Mouse (Mus musculus): ENCODE measurements at regions not wholly inside any gene's neighbourhood (a gene's known extent, or its start where the extent isn't known, plus 50 kb on each side); places are given as distances from the start of the nearest gene placed in this dataset.

- ATAC-seq: no peak
- H3K4me2 ChIP-seq (replicated peaks): no peak overlapping the region
- WGBS: 82% methylated on average over 3 of the region's 3 CpGs
These were observed 469.4 kb upstream of the Nr3c2 start for GRCm38 (mm10) chr8:76429818-76430217.

DNA sequence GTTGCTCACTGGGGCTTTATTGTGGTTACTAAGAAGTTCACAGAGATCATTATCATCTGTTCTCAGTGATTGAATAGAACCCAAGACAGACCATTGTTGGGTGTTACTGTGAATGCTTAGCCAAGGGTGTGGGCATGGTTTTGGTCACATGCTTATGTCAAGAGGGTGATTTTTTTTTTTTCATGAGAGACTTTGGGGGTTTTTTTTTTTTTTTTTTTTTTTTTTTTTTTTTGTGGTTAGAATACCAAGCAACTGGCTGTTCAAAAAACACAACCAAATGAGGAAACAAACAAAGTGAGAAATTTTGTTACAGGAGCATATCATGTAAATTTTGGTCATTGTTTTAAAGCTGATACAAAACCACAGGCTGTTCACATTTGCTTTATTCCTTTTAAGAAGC is 466.4 kb upstream of the Nr3c2 start:
- no peaks in the 10 kb centered on the region for H3K36me3 ChIP-seq
- no peaks in the 10 kb centered on the region for H3K9me3 ChIP-seq
- no peak overlapping the region for H3K9ac ChIP-seq
- H3K4me1 ChIP-seq (replicated peaks): no peaks in the 10 kb centered on the region
- no peak for ATAC-seq
- H3K27me3 ChIP-seq (replicated peaks): no peaks in the 10 kb centered on the region
- H3K4me3 ChIP-seq (replicated peaks): no peak overlapping the region
- no peak overlapping the region for H3K27ac ChIP-seq
- no peak overlapping the region for H3K4me2 ChIP-seq (replicated peaks)

More at GRCm38 (mm10) chr8:76429818-76430217, 469.4 kb upstream of the Nr3c2 start:
- no peaks in the 10 kb centered on the region for H3K27me3 ChIP-seq (replicated peaks)
- H3K9ac ChIP-seq: no peak overlapping the region
- no peaks in the 10 kb centered on the region for H3K4me1 ChIP-seq (replicated peaks)
- no peak overlapping the region for H3K4me3 ChIP-seq (replicated peaks)
- no peak overlapping the region for H3K27ac ChIP-seq
- no peaks in the 10 kb centered on the region for H3K9me3 ChIP-seq
- H3K36me3 ChIP-seq: no peaks in the 10 kb centered on the region

DNA sequence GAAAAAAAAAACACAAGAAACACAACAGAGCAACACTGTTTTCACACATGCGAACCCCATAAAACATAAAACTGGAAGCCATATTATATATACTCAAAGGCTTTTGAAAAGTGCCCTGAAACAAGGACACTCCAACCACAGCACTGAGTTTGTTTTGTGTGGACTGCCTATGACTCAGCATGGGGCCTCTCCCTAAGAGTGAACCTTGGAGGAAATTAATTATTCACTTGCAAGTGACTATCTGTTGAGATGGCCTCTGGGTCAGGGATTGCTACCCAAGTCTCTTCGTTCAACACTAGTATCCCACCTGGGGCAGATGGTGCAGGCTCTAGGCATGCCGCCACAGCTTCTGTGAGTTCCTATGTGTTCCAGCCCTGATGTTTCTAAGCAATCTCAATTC is 461.3 kb upstream of the Nr3c2 start:
- no peaks in the 10 kb centered on the region for H3K36me3 ChIP-seq
- 82% methylated on average over 3 of the region's 3 CpGs for WGBS
- H3K4me1 ChIP-seq (replicated peaks): no peaks in the 10 kb centered on the region
- H3K27me3 ChIP-seq (replicated peaks): no peaks in the 10 kb centered on the region
- peak; percentile 63; the same call in 1 of the 2 replicates for ATAC-seq
- H3K4me2 ChIP-seq (replicated peaks): no peak overlapping the region
- H3K27ac ChIP-seq: no peak overlapping the region
- H3K9me3 ChIP-seq: no peaks in the 10 kb centered on the region
- no peak overlapping the region for H3K4me3 ChIP-seq (replicated peaks)
- no peak overlapping the region for H3K9ac ChIP-seq

DNA sequence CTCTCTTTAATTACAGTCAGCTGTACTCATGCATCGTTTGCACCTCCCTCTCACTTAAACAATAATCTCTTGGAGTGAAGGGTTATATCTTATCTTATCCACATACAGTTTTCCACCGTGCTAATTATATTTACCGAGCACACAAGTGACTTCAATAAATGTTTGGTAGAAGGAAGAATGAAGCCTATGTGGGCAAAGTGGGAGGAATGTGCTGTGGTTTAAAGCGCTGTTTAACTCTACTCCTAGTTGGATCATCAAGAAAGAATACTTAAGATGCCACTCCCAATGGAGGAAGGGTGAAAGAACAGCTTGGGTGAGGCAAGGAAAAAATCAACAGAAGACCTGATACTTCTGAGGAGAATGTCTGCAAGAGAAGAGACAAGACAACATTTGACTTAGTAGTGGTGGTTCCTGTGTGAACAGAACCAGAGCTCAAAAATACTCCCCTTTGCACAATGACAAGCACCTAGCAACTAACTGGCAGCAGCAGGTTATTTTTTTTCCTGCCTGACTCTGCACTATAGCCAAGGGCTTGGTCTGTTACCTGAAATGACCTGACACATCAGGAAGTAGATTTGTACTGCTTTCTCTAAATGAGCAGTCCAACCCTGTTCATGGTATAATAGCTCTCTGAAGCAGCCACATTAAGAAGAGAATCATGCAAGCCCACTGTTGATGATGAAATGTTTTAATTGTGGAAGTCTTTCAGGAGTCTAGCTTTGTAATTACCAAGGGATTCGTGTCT is 424.6 kb upstream of the Nr3c2 start:
- WGBS: 58% methylated on average over 5 of the region's 5 CpGs
- peak; percentile 81 for ATAC-seq
- no peak overlapping the region for H3K4me3 ChIP-seq (replicated peaks)

GRCm38 (mm10) chr8:76478966-76479365 is 420.3 kb upstream of the Nr3c2 start:
- no peak overlapping the region for H3K27ac ChIP-seq
- H3K9ac ChIP-seq: no peak overlapping the region
- no peaks in the 10 kb centered on the region for H3K4me1 ChIP-seq (replicated peaks)
- no peaks in the 10 kb centered on the region for H3K27me3 ChIP-seq (replicated peaks)
- no peaks in the 10 kb centered on the region for H3K9me3 ChIP-seq
- H3K4me2 ChIP-seq (replicated peaks): no peak overlapping the region
- WGBS: 77% methylated on average over 4 of the region's 4 CpGs
- H3K36me3 ChIP-seq: no peaks in the 10 kb centered on the region
- no peak for ATAC-seq
- no peak overlapping the region for H3K4me3 ChIP-seq (replicated peaks)

More for the DNA sequence above, 424.6 kb upstream of the Nr3c2 start:
- H3K9ac ChIP-seq: no peak overlapping the region
- no peak overlapping the region for H3K27ac ChIP-seq
- no peak overlapping the region for H3K4me2 ChIP-seq (replicated peaks)
- no peaks in the 10 kb centered on the region for H3K27me3 ChIP-seq (replicated peaks)
- no peaks in the 10 kb centered on the region for H3K9me3 ChIP-seq
- H3K4me1 ChIP-seq (replicated peaks): no peaks in the 10 kb centered on the region
- no peaks in the 10 kb centered on the region for H3K36me3 ChIP-seq

- Histone ChIP-seq H3K36me3 (no peaks in the 10 kb centered on the region), H3K4me3 (replicated peaks) (no peak overlapping the region), H3K4me1 (replicated peaks) (no peaks in the 10 kb centered on the region), H3K9me3 (no peaks in the 10 kb centered on the region), H3K27ac (no peak overlapping the region), H3K9ac (no peak overlapping the region), H3K4me2 (replicated peaks) (no peak overlapping the region), H3K27me3 (replicated peaks) (no peaks in the 10 kb centered on the region)
- WGBS: 83% methylated on average over 1 of the region's 1 CpGs
- ATAC-seq: no peak
These were observed 395.6 kb upstream of the Nr3c2 start for GRCm38 (mm10) chr8:76503621-76504020.

GRCm38 (mm10) chr8:76507247-76507646 is 392.0 kb upstream of the Nr3c2 start:
- Histone ChIP-seq H3K9ac (no peak overlapping the region), H3K4me2 (replicated peaks) (no peak overlapping the region), H3K36me3 (no peaks in the 10 kb centered on the region), H3K4me1 (replicated peaks) (no peaks in the 10 kb centered on the region), H3K27me3 (replicated peaks) (no peaks in the 10 kb centered on the region), H3K27ac (no peak overlapping the region), H3K4me3 (replicated peaks) (no peak overlapping the region), H3K9me3 (no peaks in the 10 kb centered on the region)
- 61% methylated on average over 3 of the region's 3 CpGs for WGBS
- ATAC-seq: peak; percentile 96

GRCm38 (mm10) chr8:76509201-76509600 is 390.0 kb upstream of the Nr3c2 start:
- ATAC-seq: no peak
- H3K4me3 ChIP-seq (replicated peaks): no peak overlapping the region
- no peaks in the 10 kb centered on the region for H3K9me3 ChIP-seq
- H3K4me1 ChIP-seq (replicated peaks): no peaks in the 10 kb centered on the region
- H3K27me3 ChIP-seq (replicated peaks): no peaks in the 10 kb centered on the region
- no peak overlapping the region for H3K27ac ChIP-seq
- no peaks in the 10 kb centered on the region for H3K36me3 ChIP-seq
- H3K4me2 ChIP-seq (replicated peaks): no peak overlapping the region
- no peak overlapping the region for H3K9ac ChIP-seq

DNA sequence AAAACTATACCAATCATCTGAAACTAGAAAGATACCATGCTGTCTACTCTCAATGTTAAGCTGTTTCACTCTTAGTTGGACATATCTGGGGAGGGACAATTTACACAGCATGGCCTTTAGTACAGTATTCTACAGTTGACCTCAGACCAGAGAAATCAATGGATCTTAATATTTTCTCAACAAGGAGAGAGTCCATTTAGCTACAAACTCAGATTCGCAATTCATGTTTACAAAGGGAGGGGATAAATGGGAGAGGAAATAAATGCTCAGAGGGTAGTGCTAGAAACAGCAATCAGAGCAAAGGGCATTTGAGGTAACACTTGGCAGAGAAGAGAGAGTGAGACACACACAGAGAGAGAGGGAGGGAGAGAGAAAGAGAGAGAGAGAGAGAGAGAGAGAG is 385.1 kb upstream of the Nr3c2 start:
- Histone ChIP-seq H3K36me3 (no peaks in the 10 kb centered on the region), H3K9ac (no peak overlapping the region), H3K4me3 (replicated peaks) (no peak overlapping the region), H3K9me3 (no peaks in the 10 kb centered on the region), H3K4me2 (replicated peaks) (no peak overlapping the region), H3K27ac (no peak overlapping the region), H3K4me1 (replicated peaks) (no peaks in the 10 kb centered on the region), H3K27me3 (replicated peaks) (no peaks in the 10 kb centered on the region)
- 63% methylated on average over 1 of the region's 1 CpGs for WGBS
- no peak for ATAC-seq

DNA sequence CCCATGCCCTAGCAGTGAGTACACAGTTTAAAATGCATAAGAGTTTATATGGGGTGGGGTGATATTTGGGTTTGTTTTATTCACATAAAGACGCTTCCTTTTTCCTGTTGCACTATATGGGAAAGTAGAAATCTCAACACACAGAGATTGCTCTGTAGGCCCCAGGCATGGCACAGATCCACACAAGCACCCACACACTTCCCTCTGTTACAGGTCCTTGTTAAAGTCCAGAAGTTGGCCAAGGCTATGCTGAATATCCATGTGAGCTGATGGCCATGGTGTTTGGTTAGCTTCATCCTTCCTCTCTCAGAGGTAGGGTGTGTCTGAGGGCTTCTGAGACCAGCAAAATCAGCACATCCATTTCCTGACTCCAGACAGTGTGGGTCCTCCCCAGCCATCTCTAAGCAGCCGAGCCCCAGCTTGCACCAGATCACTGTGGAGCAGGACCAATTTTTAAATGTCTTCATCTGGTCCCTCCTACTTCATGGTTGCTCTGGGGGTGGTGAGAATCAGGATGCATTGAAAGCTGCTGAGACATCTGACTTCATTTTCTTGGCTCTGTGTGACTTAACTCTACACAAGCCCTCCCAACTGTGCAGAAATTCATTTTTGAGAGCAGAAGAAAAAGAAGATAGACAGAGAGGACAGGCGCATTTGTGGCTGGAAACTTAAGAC is 360.3 kb upstream of the Nr3c2 start:
- H3K27me3 ChIP-seq (replicated peaks): no peaks in the 10 kb centered on the region
- H3K27ac ChIP-seq: no peak overlapping the region
- H3K4me2 ChIP-seq (replicated peaks): no peak overlapping the region
- H3K4me1 ChIP-seq (replicated peaks): no peaks in the 10 kb centered on the region
- WGBS: 86% methylated on average over 3 of the region's 3 CpGs
- H3K9me3 ChIP-seq: no peaks in the 10 kb centered on the region
- ATAC-seq: no peak
- H3K36me3 ChIP-seq: no peaks in the 10 kb centered on the region
- H3K9ac ChIP-seq: no peak overlapping the region
- no peak overlapping the region for H3K4me3 ChIP-seq (replicated peaks)

DNA sequence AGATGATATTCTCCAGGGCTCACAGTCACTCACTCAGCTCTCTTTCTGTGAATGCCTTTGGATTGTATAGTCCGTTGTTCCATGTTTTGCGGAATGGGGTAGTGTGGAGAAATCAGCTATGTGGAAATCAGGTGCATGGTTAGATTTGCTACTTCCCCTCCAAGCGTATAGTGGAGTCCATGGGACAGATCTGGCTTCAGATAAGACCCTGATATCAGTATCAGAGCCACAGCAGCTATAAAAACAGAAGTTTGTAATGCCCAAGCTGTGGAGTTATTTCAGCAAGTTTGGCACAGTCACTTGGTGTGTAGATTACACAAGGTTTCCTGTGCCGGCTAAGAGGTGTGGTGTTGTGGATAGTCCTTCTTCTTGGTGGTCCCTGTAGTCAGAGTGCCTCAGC is 359.6 kb upstream of the Nr3c2 start:
- H3K4me2 ChIP-seq (replicated peaks): no peak overlapping the region
- H3K9ac ChIP-seq: no peak overlapping the region
- no peak overlapping the region for H3K27ac ChIP-seq
- H3K4me1 ChIP-seq (replicated peaks): no peaks in the 10 kb centered on the region
- H3K27me3 ChIP-seq (replicated peaks): no peaks in the 10 kb centered on the region
- H3K9me3 ChIP-seq: no peaks in the 10 kb centered on the region
- 81% methylated on average over 4 of the region's 4 CpGs for WGBS
- H3K4me3 ChIP-seq (replicated peaks): no peak overlapping the region
- no peak for ATAC-seq
- H3K36me3 ChIP-seq: no peaks in the 10 kb centered on the region

DNA sequence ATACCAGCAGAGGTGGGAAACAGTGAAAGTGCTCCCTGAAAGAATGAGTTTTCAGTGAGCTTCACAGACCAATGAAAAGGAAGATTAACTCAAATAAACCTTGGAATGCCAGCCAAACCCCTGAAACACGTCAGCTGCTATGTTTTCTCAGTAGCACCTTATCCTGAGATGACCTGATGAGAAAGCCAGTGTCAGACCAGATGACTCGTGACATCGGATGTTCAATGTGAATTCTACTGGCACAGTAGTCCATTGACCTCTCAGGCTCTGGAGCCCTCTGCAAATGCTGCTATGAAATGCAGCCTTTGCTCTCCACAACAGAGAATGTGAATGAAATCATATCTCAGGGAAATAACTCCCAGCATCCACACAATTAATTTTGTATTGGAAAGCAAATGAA is 358.6 kb upstream of the Nr3c2 start:
- Histone ChIP-seq H3K9ac (no peak overlapping the region), H3K9me3 (no peaks in the 10 kb centered on the region), H3K27me3 (replicated peaks) (no peaks in the 10 kb centered on the region), H3K36me3 (no peaks in the 10 kb centered on the region), H3K4me2 (replicated peaks) (no peak overlapping the region), H3K4me1 (replicated peaks) (no peaks in the 10 kb centered on the region), H3K4me3 (replicated peaks) (no peak overlapping the region), H3K27ac (no peak overlapping the region)
- 55% methylated on average over 3 of the region's 3 CpGs for whole genome bisulfite sequencing
- ATAC-seq: no peak

DNA sequence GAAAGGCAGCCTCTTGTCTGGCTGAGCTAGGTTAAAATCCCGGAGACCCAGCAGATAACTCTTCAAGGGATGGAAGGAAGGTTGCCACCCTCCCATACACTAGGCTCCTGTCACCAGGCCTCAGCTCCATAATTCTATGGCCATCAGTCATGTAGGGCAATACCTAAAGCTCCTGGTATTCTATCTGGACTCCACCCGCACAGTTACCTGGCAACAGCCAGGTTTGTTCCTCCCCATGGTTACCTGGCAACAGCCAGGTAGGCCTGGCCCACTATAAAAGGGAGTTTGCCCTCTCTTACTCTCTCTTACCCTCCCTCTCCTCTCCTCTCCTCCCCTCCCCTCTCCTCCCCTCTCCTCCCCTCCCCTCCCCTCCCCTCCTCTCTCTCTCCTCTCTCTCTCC is 347.6 kb upstream of the Nr3c2 start:
- H3K4me1 ChIP-seq (replicated peaks): no peaks in the 10 kb centered on the region
- H3K36me3 ChIP-seq: no peaks in the 10 kb centered on the region
- H3K4me2 ChIP-seq (replicated peaks): no peak overlapping the region
- H3K9me3 ChIP-seq: no peaks in the 10 kb centered on the region
- no peak overlapping the region for H3K9ac ChIP-seq
- ATAC-seq: no peak
- no peak overlapping the region for H3K27ac ChIP-seq
- 72% methylated on average over 2 of the region's 2 CpGs for WGBS
- H3K27me3 ChIP-seq (replicated peaks): no peaks in the 10 kb centered on the region
- H3K4me3 ChIP-seq (replicated peaks): no peak overlapping the region

Measured in intestine, embryonic 15.5 days (tissue).